Mouse (Mus musculus) small intestine, adult 2 months (tissue): ENCODE data around the gene Zdhhc12.

ENCODE experiments used
- CTCF ChIP-seq: fragments of 200-500 bp; IDR thresholded peaks from 2 replicates; pipeline ENCODE4 v1.5.1; 2012; ENCODE audit warnings: low read depth, mild to moderate bottlenecking, control low read depth, inconsistent platforms, low read length, moderate library complexity, mixed read lengths; ENCODE audit not compliant: insufficient replicate concordance, insufficient read length; ENCODE audit errors: extremely low read depth
- POLR2A ChIP-seq: fragments of 200-500 bp; IDR thresholded peaks from 2 replicates; pipeline ENCODE4 v1.6.1; 2012; ENCODE audit warnings: low read depth, mild to moderate bottlenecking, control low read depth, inconsistent platforms, low read length, moderate library complexity

- TF ChIP-seq POLR2A (no peak), CTCF (no peak)
Observed at GRCm38 (mm10) chr2:30107646-30108045, 14.2 kb upstream of the Zdhhc12 start.
